Mouse (Mus musculus): ENCODE data around the gene Cryl1. TPM values are rescaled to one million over a fixed set of nuclear protein-coding genes. Genes with fewer than 3 reads are reported as not detected.

Gene Cryl1
- polyA plus RNA-seq, 1 experiment from 2014 or later = 9.2 TPM

- WGBS = 45% methylated on average over 5 of the region's 5 CpGs
- Histone ChIP-seq H3K9ac (no peak overlapping the region), H3K9me3 (no peaks in the 10 kb centered on the region), H3K4me3 (no peak overlapping the region), H3K27ac (no peak overlapping the region), H3K27me3 (replicated peaks) (no peaks in the 10 kb centered on the region), H3K36me3 (replicated peaks) (no peaks in the 10 kb centered on the region), H3K4me1 (no peaks in the 10 kb centered on the region), H3K4me2 (no peak overlapping the region)
- ATAC-seq (replicated peaks) = no peak
Measured at GRCm38 (mm10) chr14:57297672-57298071, 100.7 kb downstream of the Cryl1 start.

GRCm38 (mm10) chr14:57291399-57291942 lies 106.9 kb downstream of the Cryl1 start:
- WGBS = 90% methylated on average over 7 of the region's 7 CpGs
- Histone ChIP-seq H3K4me2 (no peak overlapping the region), H3K9ac (no peak overlapping the region), H3K4me1 (peaks cover 6% of the 10 kb centered on the region; the same call in 1 of the 2 replicates), H3K27ac (no peak overlapping the region), H3K9me3 (no peaks in the 10 kb centered on the region), H3K36me3 (replicated peaks) (no peaks in the 10 kb centered on the region), H3K27me3 (replicated peaks) (no peaks in the 10 kb centered on the region), H3K4me3 (no peak overlapping the region)
- ATAC-seq (replicated peaks) = no peak

GRCm38 (mm10) chr14:57289105-57289504 lies 109.2 kb downstream of the Cryl1 start:
- no peaks in the 10 kb centered on the region for H3K36me3 ChIP-seq (replicated peaks)
- ATAC-seq (replicated peaks) = 0 out of 2 replicates have a peak, but pooled peaks have one; percentile 42

GRCm38 (mm10) chr14:57283816-57284215 lies 114.5 kb downstream of the Cryl1 start:
- no peak for ATAC-seq (replicated peaks)
- Histone ChIP-seq H3K27me3 (replicated peaks) (no peaks in the 10 kb centered on the region), H3K27ac (no peak overlapping the region), H3K9ac (no peak overlapping the region), H3K4me3 (no peak overlapping the region), H3K9me3 (no peaks in the 10 kb centered on the region), H3K4me1 (peaks cover 1% of the 10 kb centered on the region; the same call in 1 of the 2 replicates), H3K4me2 (no peak overlapping the region), H3K36me3 (replicated peaks) (no peaks in the 10 kb centered on the region)
- WGBS = 34% methylated on average over 5 of the region's 5 CpGs

More at GRCm38 (mm10) chr14:57289105-57289504, 109.2 kb downstream of the Cryl1 start:
- H3K9me3 ChIP-seq = no peaks in the 10 kb centered on the region
- H3K9ac ChIP-seq = no peak overlapping the region
- H3K4me3 ChIP-seq = no peak overlapping the region
- WGBS = 20% methylated on average over 9 of the region's 9 CpGs
- H3K27ac ChIP-seq = no peak overlapping the region
- H3K4me1 ChIP-seq = peaks cover 6% of the 10 kb centered on the region; the same call in 1 of the 2 replicates
- no peak overlapping the region for H3K4me2 ChIP-seq
- no peaks in the 10 kb centered on the region for H3K27me3 ChIP-seq (replicated peaks)

- Histone ChIP-seq H3K4me1 (no peaks in the 10 kb centered on the region), H3K27ac (no peak overlapping the region), H3K4me2 (no peak overlapping the region), H3K36me3 (replicated peaks) (no peaks in the 10 kb centered on the region), H3K27me3 (replicated peaks) (no peaks in the 10 kb centered on the region), H3K9me3 (no peaks in the 10 kb centered on the region), H3K9ac (no peak overlapping the region), H3K4me3 (no peak overlapping the region)
- ATAC-seq (replicated peaks) = no peak
- WGBS = 36% methylated on average over 2 of the region's 2 CpGs
Measured at GRCm38 (mm10) chr14:57282591-57282990, 115.7 kb downstream of the Cryl1 start.

GRCm38 (mm10) chr14:57280835-57281234 lies 117.5 kb downstream of the Cryl1 start:
- no peak for ATAC-seq (replicated peaks)
- Histone ChIP-seq H3K4me2 (no peak overlapping the region), H3K27ac (no peak overlapping the region), H3K36me3 (replicated peaks) (no peaks in the 10 kb centered on the region), H3K4me3 (no peak overlapping the region), H3K9ac (no peak overlapping the region), H3K4me1 (no peaks in the 10 kb centered on the region), H3K9me3 (no peaks in the 10 kb centered on the region), H3K27me3 (replicated peaks) (no peaks in the 10 kb centered on the region)
- WGBS = 84% methylated on average over 3 of the region's 3 CpGs

- no peak overlapping the region for H3K4me3 ChIP-seq
- H3K9me3 ChIP-seq = no peaks in the 10 kb centered on the region
- ATAC-seq (replicated peaks) = no peak
- H3K4me1 ChIP-seq = no peaks in the 10 kb centered on the region
- H3K9ac ChIP-seq = no peak overlapping the region
- no peak overlapping the region for H3K4me2 ChIP-seq
- H3K27me3 ChIP-seq (replicated peaks) = no peaks in the 10 kb centered on the region
- H3K36me3 ChIP-seq (replicated peaks) = no peaks in the 10 kb centered on the region
- no peak overlapping the region for H3K27ac ChIP-seq
- 86% methylated on average over 7 of the region's 7 CpGs for WGBS
Measured at GRCm38 (mm10) chr14:57276481-57277012, 121.8 kb downstream of the Cryl1 start.

- H3K4me2 ChIP-seq = no peak overlapping the region
- no peaks in the 10 kb centered on the region for H3K27me3 ChIP-seq (replicated peaks)
- no peak overlapping the region for H3K4me3 ChIP-seq
- no peaks in the 10 kb centered on the region for H3K4me1 ChIP-seq
- no peak overlapping the region for H3K27ac ChIP-seq
- no peak overlapping the region for H3K9ac ChIP-seq
- H3K36me3 ChIP-seq (replicated peaks) = no peaks in the 10 kb centered on the region
- 92% methylated on average over 1 of the region's 1 CpGs for whole genome bisulfite sequencing
- no peak for ATAC-seq (replicated peaks)
- H3K9me3 ChIP-seq = no peaks in the 10 kb centered on the region
Measured at GRCm38 (mm10) chr14:57272341-57272740, 126.0 kb downstream of the Cryl1 start.

GRCm38 (mm10) chr14:57271861-57272260 lies 126.5 kb downstream of the Cryl1 start:
- no peaks in the 10 kb centered on the region for H3K4me1 ChIP-seq
- H3K4me3 ChIP-seq = no peak overlapping the region
- no peak overlapping the region for H3K27ac ChIP-seq
- H3K9me3 ChIP-seq = no peaks in the 10 kb centered on the region
- ATAC-seq (replicated peaks) = no peak
- no peaks in the 10 kb centered on the region for H3K36me3 ChIP-seq (replicated peaks)
- H3K9ac ChIP-seq = no peak overlapping the region
- 61% methylated on average over 1 of the region's 1 CpGs for WGBS
- no peak overlapping the region for H3K4me2 ChIP-seq
- H3K27me3 ChIP-seq (replicated peaks) = no peaks in the 10 kb centered on the region

- no peak overlapping the region for H3K4me3 ChIP-seq
- no peaks in the 10 kb centered on the region for H3K36me3 ChIP-seq (replicated peaks)
- WGBS = 87% methylated on average over 3 of the region's 3 CpGs
- H3K4me2 ChIP-seq = no peak overlapping the region
- no peak overlapping the region for H3K9ac ChIP-seq
- ATAC-seq (replicated peaks) = no peak
- H3K9me3 ChIP-seq = no peaks in the 10 kb centered on the region
- H3K4me1 ChIP-seq = no peaks in the 10 kb centered on the region
- no peak overlapping the region for H3K27ac ChIP-seq
- H3K27me3 ChIP-seq (replicated peaks) = no peaks in the 10 kb centered on the region
Measured at GRCm38 (mm10) chr14:57268900-57269299, 129.4 kb downstream of the Cryl1 start.

GRCm38 (mm10) chr14:57268344-57268743 lies 130.0 kb downstream of the Cryl1 start:
- Histone ChIP-seq H3K9ac (no peak overlapping the region), H3K9me3 (no peaks in the 10 kb centered on the region), H3K4me2 (no peak overlapping the region), H3K36me3 (replicated peaks) (no peaks in the 10 kb centered on the region), H3K4me3 (no peak overlapping the region), H3K4me1 (no peaks in the 10 kb centered on the region), H3K27ac (no peak overlapping the region), H3K27me3 (replicated peaks) (no peaks in the 10 kb centered on the region)
- 84% methylated on average over 3 of the region's 3 CpGs for WGBS
- no peak for ATAC-seq (replicated peaks)

GRCm38 (mm10) chr14:57263943-57264342 lies 134.4 kb downstream of the Cryl1 start:
- no peak overlapping the region for H3K4me2 ChIP-seq
- H3K4me1 ChIP-seq = no peaks in the 10 kb centered on the region
- H3K27ac ChIP-seq = no peak overlapping the region
- no peaks in the 10 kb centered on the region for H3K27me3 ChIP-seq (replicated peaks)
- no peak for ATAC-seq (replicated peaks)
- no peak overlapping the region for H3K9ac ChIP-seq
- H3K4me3 ChIP-seq = no peak overlapping the region
- WGBS = 85% methylated on average over 10 of the region's 10 CpGs
- no peaks in the 10 kb centered on the region for H3K36me3 ChIP-seq (replicated peaks)
- H3K9me3 ChIP-seq = no peaks in the 10 kb centered on the region

- no peak for ATAC-seq (replicated peaks)
- no peaks in the 10 kb centered on the region for H3K4me1 ChIP-seq
- WGBS = 94% methylated on average over 8 of the region's 8 CpGs
- H3K4me2 ChIP-seq = no peak overlapping the region
- no peak overlapping the region for H3K4me3 ChIP-seq
- no peaks in the 10 kb centered on the region for H3K9me3 ChIP-seq
- H3K9ac ChIP-seq = no peak overlapping the region
- H3K27ac ChIP-seq = no peak overlapping the region
- H3K36me3 ChIP-seq (replicated peaks) = no peaks in the 10 kb centered on the region
- H3K27me3 ChIP-seq (replicated peaks) = no peaks in the 10 kb centered on the region
Measured at GRCm38 (mm10) chr14:57259341-57259740, 139.0 kb downstream of the Cryl1 start.
